Mouse (Mus musculus): ENCODE measurements at regions not wholly inside any gene's neighbourhood (a gene's known extent, or its start where the extent isn't known, plus 50 kb on each side); places are given as distances from the start of the nearest gene placed in this dataset.

DNA sequence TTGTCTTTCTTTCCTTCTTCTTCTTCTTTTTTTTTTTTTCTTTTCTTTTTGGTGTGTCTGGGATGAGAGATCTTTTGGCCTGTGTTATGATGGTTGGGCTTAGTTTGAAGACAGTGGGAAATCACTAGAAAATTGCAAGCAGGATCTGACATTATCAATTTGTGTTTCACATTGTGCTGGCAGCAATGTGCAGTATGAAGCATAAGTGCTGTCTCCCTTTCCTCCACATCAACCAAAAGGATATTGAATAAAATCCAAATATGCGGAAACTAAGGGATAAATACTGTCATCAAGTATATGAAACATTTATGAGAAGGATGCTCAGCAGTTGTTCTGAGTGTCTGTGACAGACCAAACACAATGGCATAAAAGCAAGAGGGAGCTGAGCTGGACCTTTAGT lies 1144.4 kb upstream of the Zeb2 start:
- ATAC-seq (ENCODE audit: low FRiP score, low TSS enrichment): no peak
- 91% methylated on average over 1 of the region's 1 CpGs for WGBS
- Histone ChIP-seq H3K9me3 (ENCODE audit: control insufficient read depth, low read length) (no peaks in the 10 kb centered on the region), H3K27me3 (ENCODE audit: control insufficient read depth, insufficient read depth, low read length) (no peaks in the 10 kb centered on the region), H3K4me1 (ENCODE audit: control insufficient read depth, insufficient read depth, low read length) (no peaks in the 10 kb centered on the region), H3K36me3 (ENCODE audit: control insufficient read depth, insufficient read depth, low read length) (no peaks in the 10 kb centered on the region), H3K4me3 (ENCODE audit: low read length) (no peak overlapping the region), H3K4me2 (replicated peaks; ENCODE audit: low read depth, low read length) (no peak overlapping the region), H3K27ac (ENCODE audit: low read depth, low read length) (no peak overlapping the region), H3K9ac (ENCODE audit: low read depth, low read length) (no peak overlapping the region)

- Histone ChIP-seq H3K27ac (ENCODE audit: low read depth, low read length) (no peak overlapping the region), H3K4me3 (ENCODE audit: low read length) (no peak overlapping the region), H3K4me2 (replicated peaks; ENCODE audit: low read depth, low read length) (no peak overlapping the region), H3K4me1 (ENCODE audit: control insufficient read depth, insufficient read depth, low read length) (no peaks in the 10 kb centered on the region), H3K9me3 (ENCODE audit: control insufficient read depth, low read length) (no peaks in the 10 kb centered on the region), H3K36me3 (ENCODE audit: control insufficient read depth, insufficient read depth, low read length) (no peaks in the 10 kb centered on the region), H3K9ac (ENCODE audit: low read depth, low read length) (no peak overlapping the region), H3K27me3 (ENCODE audit: control insufficient read depth, insufficient read depth, low read length) (no peaks in the 10 kb centered on the region)
- 85% methylated on average over 7 of the region's 7 CpGs for WGBS
- ATAC-seq (ENCODE audit: low FRiP score, low TSS enrichment): no peak
Observed at GRCm38 (mm10) chr2:46251562-46251961, 1134.4 kb upstream of the Zeb2 start.

DNA sequence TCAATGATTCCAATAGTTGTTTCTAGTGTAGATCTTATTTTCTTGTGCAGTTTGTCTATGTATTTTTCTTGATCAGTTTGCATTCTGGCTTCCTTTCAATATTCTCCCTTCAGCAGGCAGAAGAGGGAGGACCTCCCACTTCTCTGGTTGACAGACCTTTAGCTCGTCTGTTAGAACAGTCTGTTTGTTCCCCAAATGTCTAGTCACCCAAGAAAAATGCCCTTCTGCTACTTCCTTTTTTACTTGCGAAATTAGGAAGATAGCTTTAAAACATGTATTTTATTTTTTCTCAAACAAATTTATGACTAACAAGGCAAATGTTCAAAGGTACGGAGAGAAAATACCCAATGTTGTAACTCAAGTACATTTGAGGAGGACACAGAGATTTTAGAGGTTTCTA lies 1128.5 kb upstream of the Zeb2 start:
- no peak for ATAC-seq (ENCODE audit: low FRiP score, low TSS enrichment)
- Histone ChIP-seq H3K4me3 (ENCODE audit: low read length) (no peak overlapping the region), H3K4me2 (replicated peaks; ENCODE audit: low read depth, low read length) (no peak overlapping the region), H3K9me3 (ENCODE audit: control insufficient read depth, low read length) (no peaks in the 10 kb centered on the region), H3K4me1 (ENCODE audit: control insufficient read depth, insufficient read depth, low read length) (no peaks in the 10 kb centered on the region), H3K27me3 (ENCODE audit: control insufficient read depth, insufficient read depth, low read length) (no peaks in the 10 kb centered on the region), H3K9ac (ENCODE audit: low read depth, low read length) (no peak overlapping the region), H3K27ac (ENCODE audit: low read depth, low read length) (no peak overlapping the region), H3K36me3 (ENCODE audit: control insufficient read depth, insufficient read depth, low read length) (no peaks in the 10 kb centered on the region)
- 54% methylated on average over 3 of the region's 3 CpGs for WGBS

DNA sequence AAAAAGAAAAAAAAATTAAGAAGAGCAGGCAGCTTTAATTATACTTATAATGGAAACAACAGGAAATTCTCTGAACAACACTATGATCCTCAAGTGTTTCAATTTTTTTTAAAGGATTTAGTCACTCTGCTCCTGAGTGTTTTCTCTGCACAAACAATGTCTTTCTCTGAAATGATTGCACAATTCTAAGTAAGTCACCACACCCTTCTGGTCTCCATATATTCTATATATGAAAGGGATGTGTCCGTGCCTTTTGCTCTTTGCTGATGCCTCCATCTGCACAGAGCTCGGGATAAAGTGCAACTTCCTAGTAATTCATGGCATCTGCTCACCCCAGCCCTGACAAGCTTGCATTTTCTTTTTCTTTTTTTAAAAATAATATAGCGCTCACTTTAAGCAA lies 1127.5 kb upstream of the Zeb2 start:
- H3K27ac ChIP-seq (ENCODE audit: low read depth, low read length): no peak overlapping the region
- no peak for ATAC-seq (ENCODE audit: low FRiP score, low TSS enrichment)
- no peak overlapping the region for H3K4me3 ChIP-seq (ENCODE audit: low read length)
- H3K9me3 ChIP-seq (ENCODE audit: control insufficient read depth, low read length): no peaks in the 10 kb centered on the region
- H3K36me3 ChIP-seq (ENCODE audit: control insufficient read depth, insufficient read depth, low read length): no peaks in the 10 kb centered on the region
- no peaks in the 10 kb centered on the region for H3K27me3 ChIP-seq (ENCODE audit: control insufficient read depth, insufficient read depth, low read length)
- no peak overlapping the region for H3K9ac ChIP-seq (ENCODE audit: low read depth, low read length)
- H3K4me1 ChIP-seq (ENCODE audit: control insufficient read depth, insufficient read depth, low read length): no peaks in the 10 kb centered on the region
- 88% methylated on average over 3 of the region's 3 CpGs for WGBS
- H3K4me2 ChIP-seq (replicated peaks; ENCODE audit: low read depth, low read length): no peak overlapping the region

DNA sequence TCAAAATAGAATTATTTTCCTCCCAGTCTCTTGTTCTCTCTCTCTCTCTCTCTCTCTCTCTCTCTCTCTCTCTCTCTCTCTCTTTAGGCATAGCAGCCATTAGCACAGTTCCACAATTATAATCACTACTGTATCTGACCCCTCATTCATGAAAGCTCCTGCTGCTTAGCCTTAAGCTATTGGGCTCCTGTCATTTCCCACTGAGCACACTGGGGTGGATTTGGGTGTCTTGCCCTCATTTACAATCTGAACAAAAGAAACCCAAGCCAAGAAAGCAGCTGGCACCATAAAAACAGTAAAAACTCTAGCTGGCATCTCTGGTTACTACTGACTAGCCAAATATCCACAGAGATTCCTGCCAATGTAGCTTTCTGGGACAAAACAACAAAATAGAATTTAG lies 1125.6 kb upstream of the Zeb2 start:
- no peaks in the 10 kb centered on the region for H3K9me3 ChIP-seq (ENCODE audit: control insufficient read depth, low read length)
- H3K4me1 ChIP-seq (ENCODE audit: control insufficient read depth, insufficient read depth, low read length): no peaks in the 10 kb centered on the region
- no peak overlapping the region for H3K4me2 ChIP-seq (replicated peaks; ENCODE audit: low read depth, low read length)
- H3K27ac ChIP-seq (ENCODE audit: low read depth, low read length): no peak overlapping the region
- H3K9ac ChIP-seq (ENCODE audit: low read depth, low read length): no peak overlapping the region
- H3K27me3 ChIP-seq (ENCODE audit: control insufficient read depth, insufficient read depth, low read length): no peaks in the 10 kb centered on the region
- H3K36me3 ChIP-seq (ENCODE audit: control insufficient read depth, insufficient read depth, low read length): no peaks in the 10 kb centered on the region
- no peak for ATAC-seq (ENCODE audit: low FRiP score, low TSS enrichment)
- no peak overlapping the region for H3K4me3 ChIP-seq (ENCODE audit: low read length)

GRCm38 (mm10) chr2:46239874-46240273 lies 1122.7 kb upstream of the Zeb2 start:
- H3K4me3 ChIP-seq (ENCODE audit: low read length): no peak overlapping the region
- ATAC-seq (ENCODE audit: low FRiP score, low TSS enrichment): no peak
- no peaks in the 10 kb centered on the region for H3K36me3 ChIP-seq (ENCODE audit: control insufficient read depth, insufficient read depth, low read length)
- no peak overlapping the region for H3K27ac ChIP-seq (ENCODE audit: low read depth, low read length)
- H3K9ac ChIP-seq (ENCODE audit: low read depth, low read length): no peak overlapping the region
- WGBS: 67% methylated on average over 4 of the region's 4 CpGs
- no peaks in the 10 kb centered on the region for H3K9me3 ChIP-seq (ENCODE audit: control insufficient read depth, low read length)
- H3K4me1 ChIP-seq (ENCODE audit: control insufficient read depth, insufficient read depth, low read length): no peaks in the 10 kb centered on the region
- H3K4me2 ChIP-seq (replicated peaks; ENCODE audit: low read depth, low read length): no peak overlapping the region
- H3K27me3 ChIP-seq (ENCODE audit: control insufficient read depth, insufficient read depth, low read length): no peaks in the 10 kb centered on the region

- no peak overlapping the region for H3K4me3 ChIP-seq (ENCODE audit: low read length)
- no peaks in the 10 kb centered on the region for H3K4me1 ChIP-seq (ENCODE audit: control insufficient read depth, insufficient read depth, low read length)
- no peak overlapping the region for H3K27ac ChIP-seq (ENCODE audit: low read depth, low read length)
- no peak overlapping the region for H3K9ac ChIP-seq (ENCODE audit: low read depth, low read length)
- no peaks in the 10 kb centered on the region for H3K27me3 ChIP-seq (ENCODE audit: control insufficient read depth, insufficient read depth, low read length)
- H3K9me3 ChIP-seq (ENCODE audit: control insufficient read depth, low read length): no peaks in the 10 kb centered on the region
- no peaks in the 10 kb centered on the region for H3K36me3 ChIP-seq (ENCODE audit: control insufficient read depth, insufficient read depth, low read length)
- 60% methylated on average over 2 of the region's 2 CpGs for WGBS
- no peak overlapping the region for H3K4me2 ChIP-seq (replicated peaks; ENCODE audit: low read depth, low read length)
- ATAC-seq (ENCODE audit: low FRiP score, low TSS enrichment): no peak
Observed at GRCm38 (mm10) chr2:46230791-46231450, 1113.7 kb upstream of the Zeb2 start.

DNA sequence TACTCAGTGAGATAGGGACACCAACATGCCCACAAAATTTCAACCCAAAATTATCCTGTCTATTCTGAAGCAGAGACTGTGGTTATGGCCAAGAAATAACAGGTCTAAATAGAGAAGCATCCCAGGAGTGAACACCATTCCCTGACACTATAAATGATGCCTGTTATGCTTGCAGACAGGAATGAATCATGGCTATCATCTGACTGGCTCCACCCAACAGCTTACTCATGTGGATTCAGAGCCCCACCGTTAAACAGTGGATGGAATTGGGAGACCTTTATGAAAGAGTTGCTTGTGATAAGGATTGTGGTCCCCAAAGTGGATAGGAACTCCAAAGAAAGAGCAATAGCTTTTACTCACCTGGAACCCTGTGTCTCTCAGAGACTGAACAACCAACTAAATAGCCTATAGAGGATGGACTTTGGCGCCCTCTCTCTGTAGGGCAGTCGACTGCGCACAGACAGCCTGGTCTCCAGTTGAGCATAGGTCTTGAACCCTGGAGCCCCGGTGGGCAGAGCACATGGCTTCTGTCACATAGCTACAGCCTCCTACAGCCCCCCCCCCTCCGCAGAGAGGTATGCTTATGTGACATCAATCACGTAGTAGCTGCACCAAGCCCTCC lies 1101.3 kb upstream of the Zeb2 start:
- Histone ChIP-seq H3K36me3 (ENCODE audit: control insufficient read depth, insufficient read depth, low read length) (no peaks in the 10 kb centered on the region), H3K27me3 (ENCODE audit: control insufficient read depth, insufficient read depth, low read length) (no peaks in the 10 kb centered on the region), H3K4me2 (replicated peaks; ENCODE audit: low read depth, low read length) (no peak overlapping the region), H3K9ac (ENCODE audit: low read depth, low read length) (no peak overlapping the region), H3K4me1 (ENCODE audit: control insufficient read depth, insufficient read depth, low read length) (no peaks in the 10 kb centered on the region), H3K9me3 (ENCODE audit: control insufficient read depth, low read length) (no peaks in the 10 kb centered on the region), H3K27ac (ENCODE audit: low read depth, low read length) (no peak overlapping the region), H3K4me3 (ENCODE audit: low read length) (no peak overlapping the region)
- no peak for ATAC-seq (ENCODE audit: low FRiP score, low TSS enrichment)
- WGBS: 93% methylated on average over 7 of the region's 7 CpGs

DNA sequence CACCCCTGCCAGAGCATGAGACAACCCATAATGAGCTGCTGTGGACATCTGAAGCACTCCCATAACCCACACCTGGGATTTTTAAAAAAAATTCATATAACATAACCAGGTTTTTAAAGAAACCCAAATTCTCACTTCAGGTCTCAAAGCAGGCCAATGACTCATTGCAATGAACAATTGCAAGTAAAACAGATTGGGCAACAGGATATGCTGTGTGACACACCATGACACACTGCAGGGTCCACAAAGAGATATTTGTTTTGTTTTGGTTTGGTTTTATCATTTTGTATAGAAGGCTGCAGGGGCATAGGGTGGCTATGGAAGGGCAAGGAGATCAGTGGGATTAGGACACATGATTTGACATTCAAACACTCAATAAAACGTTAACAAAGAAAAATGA lies 1082.1 kb upstream of the Zeb2 start:
- no peaks in the 10 kb centered on the region for H3K9me3 ChIP-seq (ENCODE audit: control insufficient read depth, low read length)
- H3K4me1 ChIP-seq (ENCODE audit: control insufficient read depth, insufficient read depth, low read length): no peaks in the 10 kb centered on the region
- H3K4me3 ChIP-seq (ENCODE audit: low read length): no peak overlapping the region
- H3K4me2 ChIP-seq (replicated peaks; ENCODE audit: low read depth, low read length): no peak overlapping the region
- H3K9ac ChIP-seq (ENCODE audit: low read depth, low read length): no peak overlapping the region
- ATAC-seq (ENCODE audit: low FRiP score, low TSS enrichment): no peak
- no peak overlapping the region for H3K27ac ChIP-seq (ENCODE audit: low read depth, low read length)
- 58% methylated on average over 1 of the region's 1 CpGs for WGBS
- no peaks in the 10 kb centered on the region for H3K36me3 ChIP-seq (ENCODE audit: control insufficient read depth, insufficient read depth, low read length)
- no peaks in the 10 kb centered on the region for H3K27me3 ChIP-seq (ENCODE audit: control insufficient read depth, insufficient read depth, low read length)
